Mouse (Mus musculus): ENCODE data around the gene Cacna1f. TPM values are rescaled to one million over a fixed set of nuclear protein-coding genes. Genes with fewer than 3 reads are reported as not detected.

Cacna1f gene
- polyA plus RNA-seq, 1 experiment from 2014 or later, result not detected

DNA sequence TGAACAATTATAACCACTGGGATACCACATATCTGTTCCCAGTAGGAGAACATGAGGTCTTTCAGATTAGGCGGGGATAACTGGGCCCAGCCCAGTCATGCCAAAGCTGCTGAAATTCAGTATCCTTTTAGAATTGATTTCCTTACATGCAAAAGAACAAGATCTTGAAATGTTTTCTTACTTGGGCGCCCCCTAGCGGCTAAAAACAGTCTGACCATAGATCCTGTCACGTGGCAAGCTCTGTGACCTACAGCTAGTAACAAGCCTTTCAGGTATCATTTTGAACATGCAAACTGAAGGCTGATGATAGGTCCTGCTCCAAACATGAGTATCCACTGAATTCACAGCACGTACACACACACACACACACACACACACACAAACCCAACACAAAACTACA, 38.5 kb downstream of the Cacna1f start:
- no peak for ATAC-seq (ENCODE audit: low FRiP score)
- no peak overlapping the region for H3K9ac ChIP-seq (ENCODE audit: low read length)
- H3K4me2 ChIP-seq, result no peak overlapping the region
- no peak overlapping the region for H3K4me3 ChIP-seq (ENCODE audit: low read depth, low read length)
- no peaks in the 10 kb centered on the region for H3K4me1 ChIP-seq (ENCODE audit: control insufficient read depth, insufficient read depth, low read length)
- WGBS, result 7% methylated on average over 5 of the region's 5 CpGs
- H3K27ac ChIP-seq (ENCODE audit: low read depth, low read length), result no peak overlapping the region
- DNase-seq (ENCODE audit: low spot score, missing footprints), result peak; percentile 95
- H3K36me3 ChIP-seq (ENCODE audit: control insufficient read depth, insufficient read depth, low read length), result no peaks in the 10 kb centered on the region
- no peaks in the 10 kb centered on the region for H3K27me3 ChIP-seq (ENCODE audit: control insufficient read depth, insufficient read depth, low read length)
- no peaks in the 10 kb centered on the region for H3K9me3 ChIP-seq (ENCODE audit: control insufficient read depth, low read length)

GRCm38 (mm10) chrX:7648671-7649304, 41.9 kb downstream of the Cacna1f start:
- H3K9ac ChIP-seq (ENCODE audit: low read length), result peak overlapping the region; percentile 53
- 13% methylated on average over 25 of the region's 25 CpGs for WGBS
- H3K4me3 ChIP-seq (ENCODE audit: low read depth, low read length), result peak overlapping the region; percentile 29
- H3K36me3 ChIP-seq (ENCODE audit: control insufficient read depth, insufficient read depth, low read length), result no peaks in the 10 kb centered on the region
- no peaks in the 10 kb centered on the region for H3K27me3 ChIP-seq (ENCODE audit: control insufficient read depth, insufficient read depth, low read length)
- no peaks in the 10 kb centered on the region for H3K4me1 ChIP-seq (ENCODE audit: control insufficient read depth, insufficient read depth, low read length)
- ATAC-seq (ENCODE audit: low FRiP score), result peak; percentile 97
- peak overlapping the region; percentile 46 for H3K4me2 ChIP-seq
- peak; percentile 90 for DNase-seq (ENCODE audit: low spot score, missing footprints)
- H3K27ac ChIP-seq (ENCODE audit: low read depth, low read length), result no peak overlapping the region; the same call in 1 of the 2 replicates
- H3K9me3 ChIP-seq (ENCODE audit: control insufficient read depth, low read length), result no peaks in the 10 kb centered on the region

GRCm38 (mm10) chrX:7657221-7657639, 50.3 kb downstream of the Cacna1f start, which contains the start of gene Prickle3:
Prickle3 (plus strand) TSS chrX:7657260.
- peak within 1 kb of the TSS; percentile 42 for H3K4me2 ChIP-seq
- no peaks in the 10 kb centered on the region for H3K27me3 ChIP-seq (ENCODE audit: control insufficient read depth, insufficient read depth, low read length)
- DNase-seq (ENCODE audit: low spot score, missing footprints), result peak; percentile 85
- WGBS, result 15% methylated on average over 26 of the region's 26 CpGs
- H3K36me3 ChIP-seq (ENCODE audit: control insufficient read depth, insufficient read depth, low read length), result no peaks in the 10 kb centered on the region
- ATAC-seq (ENCODE audit: low FRiP score), result 0 out of 2 replicates have a peak, but pooled peaks have one; percentile 54
- H3K27ac ChIP-seq (ENCODE audit: low read depth, low read length), result no peak within 1 kb of the TSS
- H3K9ac ChIP-seq (ENCODE audit: low read length), result peak within 1 kb of the TSS; percentile 54; the same call in 1 of the 2 replicates
- peaks cover 6% of the 10 kb centered on the region; the same call in 1 of the 2 replicates for H3K4me1 ChIP-seq (ENCODE audit: control insufficient read depth, insufficient read depth, low read length)
- H3K4me3 ChIP-seq (ENCODE audit: low read depth, low read length), result peak within 1 kb of the TSS; percentile 23; the same call in 1 of the 2 replicates
- no peaks in the 10 kb centered on the region for H3K9me3 ChIP-seq (ENCODE audit: control insufficient read depth, low read length)

DNA sequence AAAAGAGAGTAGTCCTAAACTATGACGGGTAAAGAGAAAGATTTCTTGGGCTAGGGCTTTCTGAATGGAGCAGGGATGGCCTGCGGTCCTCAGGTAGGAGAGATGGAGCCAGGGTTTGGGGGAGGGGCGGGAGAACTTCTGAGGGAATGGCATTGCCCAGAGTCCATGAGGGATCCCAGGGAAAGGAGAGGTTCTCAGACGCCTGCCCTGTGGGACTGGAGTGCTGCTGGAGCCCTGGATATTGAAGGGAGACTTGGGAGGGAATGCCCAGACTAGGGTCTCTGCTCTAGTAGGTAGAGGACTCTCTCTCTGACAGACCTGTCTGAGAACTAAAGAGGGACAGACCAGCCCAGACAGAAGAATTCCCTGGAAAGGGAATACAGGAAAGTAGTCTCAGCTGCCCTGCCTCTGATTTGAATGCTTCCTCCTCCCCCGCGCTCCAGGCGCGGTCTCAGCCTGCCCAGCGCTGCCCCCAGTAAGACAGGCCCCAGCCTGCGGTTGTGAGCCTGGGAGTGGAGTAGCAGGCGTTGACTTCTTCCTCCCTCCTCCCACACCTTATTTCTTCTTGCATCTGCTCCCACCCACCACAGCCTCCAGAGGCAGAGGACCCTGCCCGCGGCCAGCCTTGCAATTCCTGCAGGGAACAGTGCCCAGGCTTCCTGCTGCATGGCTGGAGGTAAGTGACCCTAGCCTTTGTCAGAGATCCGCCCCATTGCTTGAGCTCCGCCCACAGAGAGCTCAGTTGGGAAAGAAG, 51.3 kb downstream of the Cacna1f start:
- peak; percentile 46; the same call in 1 of the 2 replicates for ATAC-seq (ENCODE audit: low FRiP score)

DNA sequence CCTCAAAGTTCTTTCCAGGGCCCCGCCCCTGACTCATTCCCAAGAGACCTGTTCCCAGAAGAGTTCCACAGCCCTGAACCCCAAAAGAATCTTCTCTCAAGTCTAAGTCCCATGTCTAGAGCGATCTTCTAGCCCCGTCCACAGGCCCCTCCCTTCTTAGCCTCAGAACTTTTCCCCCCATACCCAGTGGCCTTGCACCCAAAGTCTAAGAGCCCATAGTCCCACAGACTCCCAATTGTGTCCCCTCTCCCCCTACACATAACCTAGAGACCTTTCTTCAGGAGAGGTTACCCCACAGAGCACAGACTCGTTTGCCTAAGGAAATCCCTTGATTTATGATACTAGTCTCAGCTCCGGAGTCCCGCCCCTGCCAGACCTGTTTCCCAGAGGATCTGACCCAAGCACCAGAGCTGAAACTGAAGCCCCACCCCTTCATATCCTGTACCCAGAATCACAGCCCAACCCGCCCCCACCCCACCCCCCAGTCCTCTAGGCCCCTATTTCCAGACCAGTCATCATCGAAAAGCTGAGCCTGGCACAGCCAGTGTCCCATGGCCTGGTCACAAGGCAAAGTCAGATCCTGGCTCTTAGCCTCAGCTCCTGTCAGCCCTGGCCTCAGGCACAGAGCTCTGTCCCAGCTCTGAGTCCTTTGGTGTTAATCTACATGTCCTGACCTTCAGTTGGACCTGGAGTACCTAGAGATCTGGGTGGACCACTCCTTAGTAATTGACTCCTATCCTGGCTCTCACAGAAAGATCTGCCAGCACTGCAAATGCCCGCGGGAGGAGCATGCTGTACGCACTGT, 52.1 kb downstream of the Cacna1f start:
- no peaks in the 10 kb centered on the region for H3K36me3 ChIP-seq (ENCODE audit: control insufficient read depth, insufficient read depth, low read length)
- peaks cover 6% of the 10 kb centered on the region; the same call in 1 of the 2 replicates for H3K4me1 ChIP-seq (ENCODE audit: control insufficient read depth, insufficient read depth, low read length)
- H3K27ac ChIP-seq (ENCODE audit: low read depth, low read length), result no peak overlapping the region
- DNase-seq (ENCODE audit: low spot score, missing footprints) (peak; percentile 86), ATAC-seq (ENCODE audit: low FRiP score) (peak; percentile 22; the same call in 1 of the 2 replicates)
- no peaks in the 10 kb centered on the region for H3K9me3 ChIP-seq (ENCODE audit: control insufficient read depth, low read length)
- WGBS, result 63% methylated on average over 11 of the region's 11 CpGs
- H3K27me3 ChIP-seq (ENCODE audit: control insufficient read depth, insufficient read depth, low read length), result no peaks in the 10 kb centered on the region
- no peak overlapping the region; the same call in 1 of the 2 replicates for H3K4me2 ChIP-seq
- no peak overlapping the region for H3K9ac ChIP-seq (ENCODE audit: low read length)
- no peak overlapping the region for H3K4me3 ChIP-seq (ENCODE audit: low read depth, low read length)

More for the DNA sequence above, 51.3 kb downstream of the Cacna1f start:
- Histone ChIP-seq H3K4me1 (ENCODE audit: control insufficient read depth, insufficient read depth, low read length) (peaks cover 6% of the 10 kb centered on the region; the same call in 1 of the 2 replicates), H3K9me3 (ENCODE audit: control insufficient read depth, low read length) (no peaks in the 10 kb centered on the region), H3K4me2 (peak overlapping the region; percentile 42; the same call in 1 of the 2 replicates), H3K27me3 (ENCODE audit: control insufficient read depth, insufficient read depth, low read length) (no peaks in the 10 kb centered on the region), H3K27ac (ENCODE audit: low read depth, low read length) (no peak overlapping the region), H3K9ac (ENCODE audit: low read length) (peak overlapping the region; percentile 30), H3K36me3 (ENCODE audit: control insufficient read depth, insufficient read depth, low read length) (no peaks in the 10 kb centered on the region), H3K4me3 (ENCODE audit: low read depth, low read length) (no peak overlapping the region)
- no peak for DNase-seq (ENCODE audit: low spot score, missing footprints)
- 26% methylated on average over 14 of the region's 15 CpGs for WGBS

DNA sequence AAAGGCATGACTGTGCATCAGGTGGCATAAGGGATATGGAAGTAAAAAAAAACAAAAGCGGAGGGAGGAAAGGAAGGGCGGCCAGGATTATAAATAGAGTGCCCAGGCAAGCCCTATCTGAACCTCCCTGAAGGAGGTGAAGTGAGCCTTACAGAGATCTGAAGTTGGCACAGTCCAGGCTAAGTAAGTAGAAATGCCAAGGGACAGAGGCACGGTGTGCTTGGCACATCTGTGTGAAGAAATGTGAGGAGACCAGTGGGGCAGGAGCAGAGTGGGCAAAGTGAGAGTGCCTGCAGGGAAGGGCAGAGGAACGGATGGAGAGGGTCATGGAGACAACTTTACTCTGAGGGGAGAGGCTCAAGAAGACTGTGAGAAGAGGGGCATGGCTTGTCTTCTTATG, 54.2 kb downstream of the Cacna1f start:
- H3K4me3 ChIP-seq (ENCODE audit: low read depth, low read length), result no peak overlapping the region
- DNase-seq (ENCODE audit: low spot score, missing footprints) (no peak), ATAC-seq (ENCODE audit: low FRiP score) (no peak)
- H3K36me3 ChIP-seq (ENCODE audit: control insufficient read depth, insufficient read depth, low read length), result no peaks in the 10 kb centered on the region
- no peaks in the 10 kb centered on the region for H3K9me3 ChIP-seq (ENCODE audit: control insufficient read depth, low read length)
- 84% methylated on average over 4 of the region's 4 CpGs for WGBS
- no peak overlapping the region for H3K9ac ChIP-seq (ENCODE audit: low read length)
- no peaks in the 10 kb centered on the region for H3K27me3 ChIP-seq (ENCODE audit: control insufficient read depth, insufficient read depth, low read length)
- H3K27ac ChIP-seq (ENCODE audit: low read depth, low read length), result no peak overlapping the region
- no peak overlapping the region for H3K4me2 ChIP-seq
- H3K4me1 ChIP-seq (ENCODE audit: control insufficient read depth, insufficient read depth, low read length), result peaks cover 6% of the 10 kb centered on the region; the same call in 1 of the 2 replicates

DNA sequence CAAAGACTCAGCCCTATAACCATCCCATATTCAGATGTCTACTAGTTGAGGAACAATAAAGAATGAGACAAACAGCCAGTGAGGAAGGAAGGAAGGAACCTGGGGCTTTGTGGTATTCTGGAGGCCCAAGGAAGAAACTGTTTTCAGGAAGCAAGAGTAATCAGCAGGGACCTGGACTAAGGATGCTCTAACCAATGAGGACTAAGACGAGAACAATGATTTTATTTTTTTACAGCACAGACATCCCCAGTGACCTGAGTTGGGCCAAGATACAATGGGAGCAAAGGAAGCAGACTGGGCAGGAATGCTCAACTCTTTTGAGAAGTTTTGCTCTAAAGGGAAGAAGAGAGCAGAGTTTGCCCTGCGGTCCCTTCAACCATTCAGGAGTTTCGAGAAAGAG, 56.1 kb downstream of the Cacna1f start:
- DNase-seq (ENCODE audit: low spot score, missing footprints) (no peak), ATAC-seq (ENCODE audit: low FRiP score) (no peak)
- Histone ChIP-seq H3K9ac (ENCODE audit: low read length) (no peak overlapping the region), H3K9me3 (ENCODE audit: control insufficient read depth, low read length) (no peaks in the 10 kb centered on the region), H3K4me2 (no peak overlapping the region), H3K27ac (ENCODE audit: low read depth, low read length) (no peak overlapping the region), H3K4me1 (ENCODE audit: control insufficient read depth, insufficient read depth, low read length) (peaks cover 6% of the 10 kb centered on the region; the same call in 1 of the 2 replicates), H3K27me3 (ENCODE audit: control insufficient read depth, insufficient read depth, low read length) (no peaks in the 10 kb centered on the region), H3K36me3 (ENCODE audit: control insufficient read depth, insufficient read depth, low read length) (no peaks in the 10 kb centered on the region), H3K4me3 (ENCODE audit: low read depth, low read length) (no peak overlapping the region)
- WGBS, result 78% methylated on average over 3 of the region's 3 CpGs

DNA sequence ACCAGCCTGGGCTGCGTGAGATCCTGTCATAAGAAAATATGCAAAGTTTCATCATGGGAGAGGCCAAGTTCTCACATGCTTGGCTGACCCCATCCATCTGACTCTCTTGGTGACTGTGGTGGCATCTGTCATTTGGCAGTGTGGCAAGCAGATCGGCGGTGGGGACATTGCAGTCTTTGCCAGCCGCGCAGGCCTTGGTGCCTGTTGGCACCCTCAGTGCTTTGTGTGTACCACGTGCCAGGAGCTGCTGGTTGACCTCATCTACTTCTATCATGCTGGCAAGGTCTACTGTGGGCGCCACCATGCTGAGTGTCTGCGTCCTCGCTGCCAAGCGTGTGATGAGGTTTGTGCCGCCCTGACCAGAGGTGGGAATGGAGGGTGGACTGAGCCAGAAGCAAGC, 57.9 kb downstream of the Cacna1f start:
- Histone ChIP-seq H3K4me1 (ENCODE audit: control insufficient read depth, insufficient read depth, low read length) (no peaks in the 10 kb centered on the region), H3K36me3 (ENCODE audit: control insufficient read depth, insufficient read depth, low read length) (no peaks in the 10 kb centered on the region), H3K4me2 (no peak overlapping the region), H3K9me3 (ENCODE audit: control insufficient read depth, low read length) (no peaks in the 10 kb centered on the region), H3K27ac (ENCODE audit: low read depth, low read length) (no peak overlapping the region), H3K9ac (ENCODE audit: low read length) (no peak overlapping the region), H3K27me3 (ENCODE audit: control insufficient read depth, insufficient read depth, low read length) (no peaks in the 10 kb centered on the region), H3K4me3 (ENCODE audit: low read depth, low read length) (no peak overlapping the region)
- DNase-seq (ENCODE audit: low spot score, missing footprints), result no peak
- WGBS, result 90% methylated on average over 11 of the region's 11 CpGs
- ATAC-seq (ENCODE audit: low FRiP score), result no peak
